Mouse (Mus musculus): ENCODE measurements around the gene Ppp1r36.
A peak's percentile ranks its signal among the peaks of the same experiment; 100 is the strongest.

Ppp1r36 gene

DNA sequence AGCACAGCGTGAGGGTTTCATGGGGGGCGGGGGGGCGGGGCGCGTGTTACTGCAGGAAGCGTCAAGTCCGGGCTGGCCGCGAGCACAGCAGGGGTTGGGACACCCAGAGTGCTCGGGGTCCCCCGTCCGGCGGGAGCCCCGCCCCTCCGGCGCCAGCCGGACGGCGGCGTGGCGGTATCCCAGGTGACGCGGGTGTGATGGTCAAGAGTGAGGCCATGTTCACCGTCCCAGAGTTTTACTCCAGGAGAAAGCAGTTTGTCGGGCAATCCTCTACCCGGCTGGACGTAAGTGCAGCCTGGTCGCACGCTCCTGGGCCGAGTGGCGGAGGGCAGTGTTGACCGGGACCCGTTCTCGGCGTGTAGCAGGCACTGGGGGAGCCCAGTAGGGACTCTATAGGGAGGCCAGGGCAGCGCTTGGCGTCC lies at the start of gene Ppp1r36:
Gene Ppp1r36 (plus strand): TSS at position 106 of the 422 bp plus-strand sequence.
- peak in 1 of 2 experiments; percentile 12 for DNase-seq

GRCm38 (mm10) chr12:76368201-76368789 lies 49.0 kb upstream of the Ppp1r36 start:
- DNase-seq = no peak

- DNase-seq = peak in 1 of 2 experiments; percentile 84
Measured at GRCm38 (mm10) chr12:76368790-76369205, 48.5 kb upstream of the Ppp1r36 start.

DNA sequence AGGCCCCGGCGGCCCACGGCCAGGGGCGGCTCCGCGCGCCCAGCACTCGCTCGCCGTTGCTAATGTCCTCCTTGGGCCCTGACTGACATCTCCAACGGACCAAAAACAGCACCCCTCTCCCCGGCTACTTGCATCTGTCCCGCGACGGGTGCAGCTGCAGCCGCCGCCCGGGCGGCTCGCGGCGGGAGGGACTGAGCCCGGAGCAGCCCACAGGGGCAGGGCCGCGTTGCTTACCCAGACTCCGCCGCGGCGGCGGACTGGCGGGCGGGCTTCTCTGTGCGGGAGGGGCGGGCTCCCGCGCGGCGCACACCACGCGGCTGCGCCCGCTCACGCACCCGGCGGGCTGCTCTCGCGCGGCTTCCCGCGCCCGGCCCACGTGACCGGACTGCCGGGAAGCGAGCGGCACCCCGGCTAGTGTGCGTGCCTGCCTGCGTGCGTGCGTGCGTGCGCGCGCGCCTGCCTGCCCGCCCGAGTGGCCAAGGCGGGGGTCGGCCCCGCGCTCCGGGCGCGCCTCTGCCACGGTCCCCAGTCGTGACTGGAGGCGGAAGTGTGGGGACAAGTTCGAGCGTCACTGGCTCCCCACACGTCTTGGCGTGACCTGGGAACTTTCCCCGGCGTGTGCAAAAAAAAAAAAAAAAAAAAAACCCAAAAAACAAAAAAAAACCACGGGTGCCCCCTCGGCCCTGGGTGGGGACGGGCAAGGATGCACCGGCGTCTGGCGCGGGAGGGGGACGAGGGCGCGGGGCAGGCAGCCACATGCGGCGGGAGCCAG lies 47.9 kb upstream of the Ppp1r36 start, which contains the start of gene Zbtb25:
Gene Zbtb25 (minus strand): TSS at position 397 of the 772 bp plus-strand sequence.
- DNase-seq = peak; percentile 91 to 96

GRCm38 (mm10) chr12:76369978-76370830 lies 47.1 kb upstream of the Ppp1r36 start, which contains the start of gene Zbtb1:
Gene Zbtb1 (plus strand): TSS chr12:76370266.
- peak; percentile 85 for DNase-seq

GRCm38 (mm10) chr12:76370831-76371571 lies 46.3 kb upstream of the Ppp1r36 start:
- DNase-seq = peak; percentile 68 to 71

- no peak for DNase-seq
Measured at GRCm38 (mm10) chr12:76372046-76372445, 45.3 kb upstream of the Ppp1r36 start.

DNA sequence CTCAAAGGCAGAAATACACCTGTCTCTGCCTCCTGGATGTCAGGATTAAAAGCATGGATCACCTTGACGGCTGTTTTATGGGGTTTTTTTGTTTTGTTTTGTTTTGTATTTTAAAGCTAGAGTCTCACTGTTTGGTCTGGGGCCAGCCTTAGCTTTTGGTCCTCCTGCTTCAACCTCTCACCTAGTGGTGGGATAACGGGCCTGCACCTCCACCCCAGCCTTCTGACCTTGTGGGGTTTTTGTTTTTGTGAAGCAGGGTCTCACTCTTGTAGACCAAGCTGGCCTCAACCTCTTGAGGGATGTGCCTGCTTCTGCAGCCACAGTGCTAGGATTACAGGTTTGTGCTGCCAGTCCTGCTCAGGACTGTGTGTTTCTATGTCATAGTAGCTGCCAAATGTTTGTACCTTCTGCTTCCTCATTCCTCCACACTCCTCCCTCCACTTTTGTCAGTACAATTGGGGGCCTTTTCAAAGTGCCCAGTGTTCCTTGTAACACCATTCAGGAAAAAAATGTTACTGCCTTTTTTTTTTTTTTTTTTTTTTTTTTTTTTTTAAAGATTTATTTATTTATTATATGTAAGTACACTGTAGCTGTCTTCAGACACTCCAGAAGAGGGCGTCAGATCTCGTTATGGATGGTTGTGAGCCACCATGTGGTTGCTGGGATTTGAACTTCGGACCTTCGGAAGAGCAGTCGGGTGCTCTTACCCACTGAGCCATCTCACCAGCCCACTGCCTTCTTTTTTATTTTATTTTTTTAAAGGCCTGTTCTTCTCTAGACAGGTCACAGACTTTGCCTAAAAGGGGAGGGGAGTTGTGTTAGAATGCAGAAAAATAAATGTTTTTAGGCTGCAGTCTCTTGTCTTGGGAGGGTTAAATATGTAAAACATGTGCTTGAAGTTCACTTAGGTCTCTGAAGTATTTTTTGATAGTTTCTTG lies 44.2 kb upstream of the Ppp1r36 start:
- no peak for DNase-seq

DNA sequence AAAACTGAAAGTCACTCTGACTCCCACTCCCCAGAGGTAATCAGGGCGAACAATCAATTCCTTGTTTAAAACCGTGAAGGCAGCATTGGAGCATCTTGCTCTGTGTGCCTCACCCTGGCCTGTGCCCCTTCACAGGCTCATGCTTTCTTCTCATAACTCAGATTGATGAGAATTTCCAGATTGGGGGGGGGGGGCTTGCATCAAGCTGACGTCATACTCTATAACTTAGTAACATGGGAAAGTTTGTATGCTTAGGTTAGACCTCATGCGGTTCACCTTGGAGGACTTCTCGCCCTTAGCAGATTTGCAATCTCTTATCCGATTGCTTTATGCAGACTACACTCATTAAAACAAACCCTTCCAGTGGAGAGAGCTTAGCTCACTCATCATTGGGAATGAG lies 43.3 kb upstream of the Ppp1r36 start:
- DNase-seq = no peak

DNA sequence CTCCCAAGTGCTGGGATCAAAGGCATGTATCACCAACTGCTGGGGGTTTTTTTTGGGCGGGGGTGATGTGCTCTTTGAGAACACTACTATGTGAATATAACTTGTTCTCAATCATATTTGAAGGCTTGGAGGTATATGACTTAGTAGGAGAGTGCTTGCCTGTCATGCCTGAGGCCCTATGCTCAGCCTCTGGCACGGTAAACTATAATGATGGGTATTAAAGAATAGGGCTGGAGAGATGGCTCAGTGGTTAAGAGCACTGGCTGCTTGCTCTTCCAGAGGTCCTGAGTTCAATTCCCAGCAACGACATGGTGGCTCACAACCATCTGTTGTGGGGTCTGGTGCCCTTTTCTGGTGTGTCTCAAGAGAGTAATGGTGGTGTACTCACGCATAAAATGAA lies 42.4 kb upstream of the Ppp1r36 start:
- no peak for DNase-seq

DNA sequence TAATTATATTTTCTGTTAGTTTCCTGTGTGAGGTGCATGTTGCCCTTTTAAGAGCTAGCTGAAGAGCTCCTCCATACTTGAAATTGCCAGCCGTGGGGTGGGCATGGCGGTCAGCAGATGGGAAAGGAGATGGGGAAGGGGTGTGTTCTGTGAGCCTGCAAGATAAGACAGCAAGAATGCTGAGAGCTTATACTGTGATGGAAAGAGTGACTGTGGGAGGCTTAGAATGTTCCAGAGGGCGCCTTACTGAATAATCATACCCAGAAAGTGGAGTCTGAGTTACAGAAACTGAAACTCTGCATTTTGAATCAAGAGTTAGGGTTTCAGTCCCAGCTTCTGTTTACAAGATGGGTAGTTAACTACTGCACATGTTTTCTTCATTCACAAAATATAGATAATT lies 41.8 kb upstream of the Ppp1r36 start:
- no peak for DNase-seq

DNA sequence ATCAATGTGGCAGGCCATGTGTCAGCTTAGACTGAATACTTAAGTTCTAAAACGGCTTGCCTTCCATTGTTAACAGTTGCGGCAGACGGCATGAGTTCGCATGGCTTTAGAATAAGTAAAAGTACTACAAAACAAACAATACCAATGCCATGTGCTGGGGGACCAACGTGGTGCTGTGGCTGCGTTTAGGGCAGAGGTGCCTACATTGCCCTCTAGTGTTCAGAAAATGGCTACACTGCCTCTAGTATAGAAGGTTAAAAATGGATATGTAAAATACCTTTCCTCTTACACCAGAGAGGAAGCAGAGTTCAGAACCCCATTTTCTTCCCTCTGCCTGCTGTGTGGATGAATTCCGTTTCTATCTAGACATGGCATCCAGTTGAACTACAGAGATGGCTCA lies 40.7 kb upstream of the Ppp1r36 start:
- DNase-seq = peak in 1 of 2 experiments; percentile 38

GRCm38 (mm10) chr12:76377059-76377458 lies 40.3 kb upstream of the Ppp1r36 start:
- no peak for DNase-seq

GRCm38 (mm10) chr12:76377726-76378125 lies 39.6 kb upstream of the Ppp1r36 start:
- DNase-seq = no peak

- DNase-seq = no peak
Measured at GRCm38 (mm10) chr12:76378556-76378955, 38.8 kb upstream of the Ppp1r36 start.

DNA sequence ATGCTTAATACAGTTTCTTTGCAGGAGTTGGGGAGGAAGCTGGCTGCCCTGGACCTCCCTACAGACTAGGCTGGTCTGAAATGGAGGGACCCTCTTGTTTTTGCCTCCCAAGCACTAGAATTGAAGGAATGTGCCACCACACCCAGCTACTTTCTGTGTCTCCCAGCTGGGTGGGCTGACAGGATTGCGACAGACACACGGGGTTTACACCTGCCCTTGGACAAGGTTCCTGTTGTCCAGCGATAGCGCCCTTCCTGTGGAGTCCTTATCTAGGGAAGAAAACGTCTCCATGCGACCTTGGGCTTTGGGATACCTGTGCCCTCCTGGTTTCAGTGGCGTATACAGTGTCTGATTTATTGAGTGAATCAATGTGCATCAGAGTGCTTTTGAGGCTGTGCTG lies 37.2 kb upstream of the Ppp1r36 start:
- no peak for DNase-seq

GRCm38 (mm10) chr12:76385342-76385741 lies 32.0 kb upstream of the Ppp1r36 start:
- DNase-seq = no peak

GRCm38 (mm10) chr12:76388794-76389193 lies 28.5 kb upstream of the Ppp1r36 start:
- DNase-seq = peak; percentile 33 to 56

GRCm38 (mm10) chr12:76391595-76392271 lies 25.6 kb upstream of the Ppp1r36 start:
- no peak for DNase-seq

DNA sequence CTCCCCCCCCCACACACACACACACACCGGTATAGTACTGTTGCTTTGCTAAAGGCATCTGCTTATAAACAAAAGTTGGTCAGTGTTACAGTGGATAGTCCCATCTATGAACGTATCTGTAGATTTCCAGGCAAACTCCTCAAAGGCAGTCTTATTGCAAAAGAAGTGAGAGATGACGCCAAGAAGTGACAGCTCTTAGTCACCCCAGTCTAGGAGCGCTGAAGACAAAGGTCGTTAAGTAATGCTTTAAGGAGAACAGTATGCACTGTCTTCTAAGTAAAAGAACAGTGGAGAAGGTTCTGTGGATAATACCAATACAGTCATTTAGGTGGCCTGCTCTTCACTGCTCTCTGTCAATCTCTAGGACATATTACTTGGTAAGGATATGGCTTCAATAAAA lies 24.4 kb upstream of the Ppp1r36 start:
- DNase-seq = no peak

GRCm38 (mm10) chr12:76397281-76397680 lies 20.1 kb upstream of the Ppp1r36 start:
- no peak for DNase-seq

All from cerebellum, postnatal 25 days (tissue).